Mouse (Mus musculus) liver, adult 2 months (tissue): ENCODE results near the gene Syne2. TPM values are rescaled to one million over a fixed set of nuclear protein-coding genes. Genes with fewer than 3 reads are reported as not detected.
A peak's percentile ranks its signal among the peaks of the same experiment; 100 is the strongest.

Experiments used
- DNase-seq: peaks from one replicate; pipeline ENCODE4 v3.0.0-alpha.2; 2011; ENCODE audit warnings: low read depth, low spot score; ENCODE audit errors: extremely low read depth
- H3K27ac ChIP-seq: fragments of 200-500 bp; replicated peaks from 2 replicates; pipeline ENCODE4 v1.5.1; 2012; ENCODE audit warnings: low read depth, mild to moderate bottlenecking, control low read depth, inconsistent platforms, low read length; ENCODE audit not compliant: insufficient read depth
- H3K27me3 ChIP-seq: fragments of 200-500 bp; 2 replicates; pipeline ENCODE4 v1.6.1; 2012; ENCODE audit warnings: mild to moderate bottlenecking, moderate library complexity, low read length, inconsistent platforms; ENCODE audit not compliant: control insufficient read depth, insufficient read depth
- H3K36me3 ChIP-seq: fragments of 200-500 bp; 2 replicates; pipeline ENCODE4 v1.6.1; 2012; ENCODE audit warnings: low read length, inconsistent platforms; ENCODE audit not compliant: control insufficient read depth, insufficient read depth
- H3K4me1 ChIP-seq: fragments of 200-500 bp; 2 replicates; pipeline ENCODE4 v1.6.1; 2011; ENCODE audit warnings: low read length; ENCODE audit not compliant: control insufficient read depth, insufficient read depth
- H3K4me3 ChIP-seq: fragments of 200-500 bp; 2 replicates; pipeline ENCODE4 v1.5.1; 2011; ENCODE audit warnings: low read depth, mild to moderate bottlenecking, control low read depth, low read length, moderate library complexity; ENCODE audit not compliant: insufficient read depth
- H3K79me2 ChIP-seq: fragments of 200-500 bp; 2 replicates; pipeline ENCODE4 v1.6.1; 2012; ENCODE audit warnings: inconsistent platforms, mild to moderate bottlenecking, low read length, moderate library complexity; ENCODE audit not compliant: control insufficient read depth, insufficient read depth
- H3K9ac ChIP-seq: fragments of 200-500 bp; 2 replicates; pipeline ENCODE4 v1.6.1; 2012; ENCODE audit warnings: low read depth, mild to moderate bottlenecking, control low read depth, inconsistent platforms, low read length
- CTCF ChIP-seq: fragments of 200-500 bp; IDR thresholded peaks from 2 replicates; pipeline ENCODE4 v1.5.1; 2011; ENCODE audit warnings: low read depth, low read length, control low read depth
- POLR2A ChIP-seq: fragments of 200-500 bp; IDR thresholded peaks from 2 replicates; pipeline ENCODE4 v1.6.1; 2011; ENCODE audit warnings: low read length, control low read depth; ENCODE audit not compliant: insufficient read depth; ENCODE audit errors: extremely low read depth
- WGBS: fragments of 180-500 bp; shearing (Covaris S2); methylation state at CpG from one replicate; pipeline ENCODE4 v1.1.7; 2018; 5-methylcytosine and 5-hydroxymethylcytosine counted together
- polyA plus RNA-seq: library from polyadenylated mRNA; depleted of rRNA; stranded (reverse); fragments of >200 nt; gene quantifications from 2 replicates; pipeline ENCODE4 v1.2.3, GENCODE M21; 2012
- total RNA-seq: library from RNA; depleted of rRNA; stranded (reverse); fragments of >200 nt; gene quantifications from 2 replicates; pipeline ENCODE4 v1.2.3, GENCODE M21; 2014

Syne2 gene
- total and polyA plus RNA-seq, 2 experiments = 12.0 to 31.3 TPM

- DNase-seq = no peak
- Histone ChIP-seq H3K4me3 (no peak overlapping the region), H3K36me3 (no peaks in the 10 kb centered on the region), H3K27ac (no peak overlapping the region), H3K27me3 (no peaks in the 10 kb centered on the region), H3K4me1 (no peaks in the 10 kb centered on the region; the same call in 1 of the 2 replicates), H3K79me2 (peaks cover 8% of the 10 kb centered on the region; the same call in 1 of the 2 replicates), H3K9ac (no peak overlapping the region)
- TF ChIP-seq POLR2A (no peak), CTCF (no peak)
- 92% methylated on average over 6 of the region's 6 CpGs for WGBS
These were observed 42.9 kb downstream of the Syne2 start for GRCm38 (mm10) chr12:75860843-75861242.

- 98% methylated on average over 2 of the region's 2 CpGs for WGBS
- H3K27me3 ChIP-seq = no peaks in the 10 kb centered on the region
- no peaks in the 10 kb centered on the region for H3K36me3 ChIP-seq
- peaks cover 3% of the 10 kb centered on the region; the same call in 1 of the 2 replicates for H3K79me2 ChIP-seq
- H3K9ac ChIP-seq = no peak overlapping the region
- no peak for DNase-seq
- no peak overlapping the region for H3K4me3 ChIP-seq
- TF ChIP-seq POLR2A (no peak), CTCF (no peak)
- H3K4me1 ChIP-seq = no peaks in the 10 kb centered on the region; the same call in 1 of the 2 replicates
- no peak overlapping the region for H3K27ac ChIP-seq
These were observed 47.2 kb downstream of the Syne2 start for GRCm38 (mm10) chr12:75865166-75865565.

GRCm38 (mm10) chr12:75866419-75867373 lies 48.8 kb downstream of the Syne2 start:
- Histone ChIP-seq H3K9ac (no peak overlapping the region), H3K27ac (no peak overlapping the region), H3K27me3 (no peaks in the 10 kb centered on the region), H3K4me1 (no peaks in the 10 kb centered on the region; the same call in 1 of the 2 replicates), H3K79me2 (peaks cover 3% of the 10 kb centered on the region; the same call in 1 of the 2 replicates), H3K36me3 (no peaks in the 10 kb centered on the region), H3K4me3 (no peak overlapping the region)
- 57% methylated on average over 17 of the region's 17 CpGs for WGBS
- TF ChIP-seq POLR2A (no peak), CTCF (no peak)
- DNase-seq = peak; percentile 51

GRCm38 (mm10) chr12:75873546-75874235 lies 55.8 kb downstream of the Syne2 start:
- Histone ChIP-seq H3K4me1 (peaks cover 4% of the 10 kb centered on the region), H3K27ac (no peak overlapping the region), H3K9ac (no peak overlapping the region), H3K79me2 (peaks cover 2% of the 10 kb centered on the region; the same call in 1 of the 2 replicates), H3K4me3 (no peak overlapping the region), H3K27me3 (no peaks in the 10 kb centered on the region), H3K36me3 (no peaks in the 10 kb centered on the region)
- WGBS = 90% methylated on average over 9 of the region's 9 CpGs
- no peak for TF ChIP-seq POLR2A
- no peak for TF ChIP-seq CTCF
- DNase-seq = peak; percentile 32

GRCm38 (mm10) chr12:75874287-75874994 lies 56.5 kb downstream of the Syne2 start:
- Histone ChIP-seq H3K36me3 (no peaks in the 10 kb centered on the region), H3K4me3 (no peak overlapping the region), H3K27me3 (no peaks in the 10 kb centered on the region), H3K9ac (no peak overlapping the region), H3K4me1 (peaks cover 4% of the 10 kb centered on the region), H3K79me2 (peaks cover 2% of the 10 kb centered on the region; the same call in 1 of the 2 replicates), H3K27ac (no peak overlapping the region)
- DNase-seq = no peak
- WGBS = 66% methylated on average over 12 of the region's 12 CpGs
- no peak for TF ChIP-seq POLR2A
